Mouse (Mus musculus) heart, adult 9 months (tissue): ENCODE measurements around the gene Lancl3.
A peak's percentile ranks its signal among the peaks of the same experiment; 100 is the strongest.
"Not testable (repeated sequence)": the region's sequence is repeated elsewhere in the genome, so short reads cannot be mapped to it uniquely, and the experiment has no call there.

ENCODE experiments used
- DNase-seq, 2 experiments: peaks; one replicate each; pipeline ENCODE4 v3.0.0; 2022; ENCODE audit warnings: low spot score in 2 of 2

The Lancl3 gene

GRCm38 (mm10) chrX:9259267-9259666, 59.6 kb downstream of the Lancl3 start:
- no peak for DNase-seq

- DNase-seq = peak; percentile 5 to 14
Measured at GRCm38 (mm10) chrX:9271112-9271511, 71.4 kb downstream of the Lancl3 start.

- DNase-seq = no peak
Measured at GRCm38 (mm10) chrX:9271947-9272459, 72.3 kb downstream of the Lancl3 start.

- peak; percentile 31 to 33 for DNase-seq
Measured at GRCm38 (mm10) chrX:9272460-9273361, 73.0 kb downstream of the Lancl3 start, which contains the start of gene Xk. Gene Xk, plus strand, starts transcription at chrX:9272756.

- DNase-seq = no peak
Measured at GRCm38 (mm10) chrX:9273377-9274002, 73.8 kb downstream of the Lancl3 start.

GRCm38 (mm10) chrX:9274321-9274720, 74.6 kb downstream of the Lancl3 start:
- DNase-seq = no peak

- DNase-seq = not testable (repeated sequence)
Measured at GRCm38 (mm10) chrX:9283464-9283863, 83.8 kb downstream of the Lancl3 start, which contains the start of gene H2al1m. Gene H2al1m, plus strand, starts transcription at chrX:9283764.

GRCm38 (mm10) chrX:9293140-9293829, 93.6 kb downstream of the Lancl3 start:
- DNase-seq = not testable (repeated sequence)

- no peak for DNase-seq
Measured at GRCm38 (mm10) chrX:9298413-9298864, 98.7 kb downstream of the Lancl3 start.

GRCm38 (mm10) chrX:9302791-9303190, 103.1 kb downstream of the Lancl3 start:
- DNase-seq = no peak

- no peak for DNase-seq
Measured at GRCm38 (mm10) chrX:9303455-9303854, 103.8 kb downstream of the Lancl3 start.

GRCm38 (mm10) chrX:9316457-9316856, 116.8 kb downstream of the Lancl3 start:
- DNase-seq = not testable (repeated sequence)
